Mouse (Mus musculus): ENCODE measurements around the gene Akap9. TPM values are rescaled to one million over a fixed set of nuclear protein-coding genes. Genes with fewer than 3 reads are reported as not detected.
"Not testable (repeated sequence)": the region's sequence is repeated elsewhere in the genome, so short reads cannot be mapped to it uniquely, and the experiment has no call there.

Gene Akap9
- polyA plus RNA-seq, 2 experiments, result 34.3 to 114 TPM

GRCm38 (mm10) chr5:3941240-3941639 is 13.4 kb downstream of the Akap9 start:
- DNase-seq (ENCODE audit: low spot score) (no peak), ATAC-seq (ENCODE audit: low FRiP score, low read depth) (no peak)
- peaks cover 10% of the 10 kb centered on the region; the same call in 1 of the 2 replicates for H3K36me3 ChIP-seq (ENCODE audit: control insufficient read depth, insufficient read depth, low read length)
- H3K27ac ChIP-seq (replicated peaks; ENCODE audit: low read depth, low read length), result no peak overlapping the region
- TF ChIP-seq POLR2A (IDR thresholded peaks at IDR 0.05; ENCODE audit: borderline replicate concordance, extremely low read depth, insufficient read depth, insufficient read length), result no peak
- no peak overlapping the region for H3K4me2 ChIP-seq (replicated peaks; ENCODE audit: low read depth, low read length, severe bottlenecking)
- no peaks in the 10 kb centered on the region for H3K9me3 ChIP-seq (ENCODE audit: control insufficient read depth, low read length)
- H3K4me3 ChIP-seq (replicated peaks; ENCODE audit: low read length), result no peak overlapping the region
- H3K9ac ChIP-seq (ENCODE audit: low read depth, low read length, severe bottlenecking), result no peak overlapping the region
- H3K4me1 ChIP-seq (ENCODE audit: control insufficient read depth, insufficient read depth, low read length), result no peaks in the 10 kb centered on the region
- WGBS, result 81% methylated on average over 2 of the region's 2 CpGs
- H3K27me3 ChIP-seq (ENCODE audit: control insufficient read depth, insufficient read depth, low read length), result no peaks in the 10 kb centered on the region

DNA sequence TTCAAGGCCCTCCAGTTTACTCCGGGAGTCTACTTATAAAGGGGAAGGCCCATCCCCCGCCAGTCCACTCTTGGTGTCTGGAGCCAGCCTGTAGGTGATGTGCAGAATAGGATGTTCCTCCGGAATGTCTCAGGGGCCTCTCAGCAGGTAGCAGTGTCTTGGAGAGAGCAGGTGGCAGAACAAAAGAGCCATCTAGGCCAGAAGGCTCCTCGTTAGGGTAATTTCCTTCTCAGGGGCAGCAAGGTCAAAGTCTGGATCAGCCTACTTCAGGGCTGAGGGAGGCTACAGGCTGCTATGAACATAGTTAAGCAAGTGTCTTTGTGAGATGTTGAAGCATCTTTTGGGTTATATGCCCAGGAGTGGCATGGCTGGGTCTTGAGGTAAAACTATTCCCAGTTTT is 15.3 kb downstream of the Akap9 start:
- not testable (repeated sequence) for H3K27me3 ChIP-seq (ENCODE audit: control insufficient read depth, insufficient read depth, low read length); H3K36me3 ChIP-seq (ENCODE audit: control insufficient read depth, insufficient read depth, low read length); DNase-seq (ENCODE audit: low spot score); H3K9ac ChIP-seq (ENCODE audit: low read depth, low read length, severe bottlenecking); H3K4me1 ChIP-seq (ENCODE audit: control insufficient read depth, insufficient read depth, low read length); ATAC-seq (ENCODE audit: low FRiP score, low read depth); H3K4me2 ChIP-seq (replicated peaks; ENCODE audit: low read depth, low read length, severe bottlenecking); H3K27ac ChIP-seq (replicated peaks; ENCODE audit: low read depth, low read length); H3K4me3 ChIP-seq (replicated peaks; ENCODE audit: low read length); H3K9me3 ChIP-seq (ENCODE audit: control insufficient read depth, low read length)
- 55% methylated on average over 4 of the region's 4 CpGs for WGBS

- Histone ChIP-seq H3K9ac (ENCODE audit: low read depth, low read length, severe bottlenecking) (no peak overlapping the region), H3K27me3 (ENCODE audit: control insufficient read depth, insufficient read depth, low read length) (no peaks in the 10 kb centered on the region), H3K4me3 (replicated peaks; ENCODE audit: low read length) (no peak overlapping the region), H3K27ac (replicated peaks; ENCODE audit: low read depth, low read length) (no peak overlapping the region), H3K4me1 (ENCODE audit: control insufficient read depth, insufficient read depth, low read length) (no peaks in the 10 kb centered on the region), H3K9me3 (ENCODE audit: control insufficient read depth, low read length) (no peaks in the 10 kb centered on the region), H3K4me2 (replicated peaks; ENCODE audit: low read depth, low read length, severe bottlenecking) (no peak overlapping the region), H3K36me3 (ENCODE audit: control insufficient read depth, insufficient read depth, low read length) (peaks cover 60% of the 10 kb centered on the region)
- DNase-seq (ENCODE audit: low spot score) (no peak), ATAC-seq (ENCODE audit: low FRiP score, low read depth) (no peak)
- no peak for TF ChIP-seq POLR2A (IDR thresholded peaks at IDR 0.05; ENCODE audit: borderline replicate concordance, extremely low read depth, insufficient read depth, insufficient read length)
- WGBS, result 92% methylated on average over 6 of the region's 6 CpGs
Observed at GRCm38 (mm10) chr5:3952498-3952897, 24.6 kb downstream of the Akap9 start.

DNA sequence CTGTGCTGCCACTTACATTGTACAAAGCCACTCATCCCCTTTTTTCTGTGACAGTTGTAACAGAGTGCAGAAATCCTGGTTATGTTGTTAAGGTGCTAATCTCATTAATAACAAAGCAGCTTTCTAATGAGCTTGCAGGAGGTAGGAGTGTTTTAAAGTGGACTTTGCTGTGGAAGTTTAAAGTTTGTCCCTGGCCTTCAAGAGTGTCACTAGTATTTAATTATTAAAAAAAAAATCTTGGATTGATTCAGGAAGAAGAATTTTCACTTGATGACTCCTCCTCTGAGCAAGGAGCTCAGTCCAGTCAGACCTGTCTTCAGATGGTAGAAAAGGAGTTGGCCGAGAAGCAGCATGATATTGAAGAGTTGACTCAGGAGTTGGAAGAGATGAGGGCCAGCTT is 26.7 kb downstream of the Akap9 start:
- no peak for ATAC-seq (ENCODE audit: low FRiP score, low read depth)

GRCm38 (mm10) chr5:3961286-3961685 is 33.4 kb downstream of the Akap9 start:
- WGBS, result 96% methylated on average over 7 of the region's 7 CpGs
- Histone ChIP-seq H3K9ac (ENCODE audit: low read depth, low read length, severe bottlenecking) (no peak overlapping the region), H3K36me3 (ENCODE audit: control insufficient read depth, insufficient read depth, low read length) (peaks cover 61% of the 10 kb centered on the region), H3K4me3 (replicated peaks; ENCODE audit: low read length) (no peak overlapping the region), H3K27me3 (ENCODE audit: control insufficient read depth, insufficient read depth, low read length) (no peaks in the 10 kb centered on the region), H3K27ac (replicated peaks; ENCODE audit: low read depth, low read length) (no peak overlapping the region), H3K4me1 (ENCODE audit: control insufficient read depth, insufficient read depth, low read length) (no peaks in the 10 kb centered on the region), H3K4me2 (replicated peaks; ENCODE audit: low read depth, low read length, severe bottlenecking) (no peak overlapping the region), H3K9me3 (ENCODE audit: control insufficient read depth, low read length) (no peaks in the 10 kb centered on the region)
- no peak for DNase-seq (ENCODE audit: low spot score)
- no peak for TF ChIP-seq POLR2A (IDR thresholded peaks at IDR 0.05; ENCODE audit: borderline replicate concordance, extremely low read depth, insufficient read depth, insufficient read length)
- ATAC-seq (ENCODE audit: low FRiP score, low read depth), result no peak

More for the DNA sequence above, 26.7 kb downstream of the Akap9 start:
- H3K4me3 ChIP-seq (replicated peaks; ENCODE audit: low read length), result no peak overlapping the region
- no peak for TF ChIP-seq POLR2A (IDR thresholded peaks at IDR 0.05; ENCODE audit: borderline replicate concordance, extremely low read depth, insufficient read depth, insufficient read length)
- H3K4me2 ChIP-seq (replicated peaks; ENCODE audit: low read depth, low read length, severe bottlenecking), result no peak overlapping the region
- H3K4me1 ChIP-seq (ENCODE audit: control insufficient read depth, insufficient read depth, low read length), result no peaks in the 10 kb centered on the region
- no peaks in the 10 kb centered on the region for H3K9me3 ChIP-seq (ENCODE audit: control insufficient read depth, low read length)
- WGBS, result 100% methylated on average over 1 of the region's 1 CpGs
- no peak for DNase-seq (ENCODE audit: low spot score)
- H3K36me3 ChIP-seq (ENCODE audit: control insufficient read depth, insufficient read depth, low read length), result peaks cover 63% of the 10 kb centered on the region
- H3K27ac ChIP-seq (replicated peaks; ENCODE audit: low read depth, low read length), result no peak overlapping the region
- no peaks in the 10 kb centered on the region for H3K27me3 ChIP-seq (ENCODE audit: control insufficient read depth, insufficient read depth, low read length)
- H3K9ac ChIP-seq (ENCODE audit: low read depth, low read length, severe bottlenecking), result no peak overlapping the region

- H3K4me2 ChIP-seq (replicated peaks; ENCODE audit: low read depth, low read length, severe bottlenecking), result no peak overlapping the region
- peaks cover 58% of the 10 kb centered on the region for H3K36me3 ChIP-seq (ENCODE audit: control insufficient read depth, insufficient read depth, low read length)
- H3K9me3 ChIP-seq (ENCODE audit: control insufficient read depth, low read length), result no peaks in the 10 kb centered on the region
- no peak for TF ChIP-seq POLR2A (IDR thresholded peaks at IDR 0.05; ENCODE audit: borderline replicate concordance, extremely low read depth, insufficient read depth, insufficient read length)
- WGBS, result 93% methylated on average over 9 of the region's 9 CpGs
- no peaks in the 10 kb centered on the region for H3K27me3 ChIP-seq (ENCODE audit: control insufficient read depth, insufficient read depth, low read length)
- no peak for ATAC-seq (ENCODE audit: low FRiP score, low read depth)
- H3K9ac ChIP-seq (ENCODE audit: low read depth, low read length, severe bottlenecking), result no peak overlapping the region
- H3K27ac ChIP-seq (replicated peaks; ENCODE audit: low read depth, low read length), result no peak overlapping the region
- no peaks in the 10 kb centered on the region for H3K4me1 ChIP-seq (ENCODE audit: control insufficient read depth, insufficient read depth, low read length)
- no peak overlapping the region for H3K4me3 ChIP-seq (replicated peaks; ENCODE audit: low read length)
- no peak for DNase-seq (ENCODE audit: low spot score)
Observed at GRCm38 (mm10) chr5:3968415-3968814, 40.6 kb downstream of the Akap9 start.
